Mouse (Mus musculus): ENCODE measurements around the gene Mettl7a3. TPM values are rescaled to one million over a fixed set of nuclear protein-coding genes. Genes with fewer than 3 reads are reported as not detected.
"Not testable (repeated sequence)": the region's sequence is repeated elsewhere in the genome, so short reads cannot be mapped to it uniquely, and the experiment has no call there.

Mettl7a3 gene
- under 1 TPM; 0.17 to 0.41 TPM for total RNA-seq (2021)
- long read RNA-seq, experiment 1, result 0 reads
- long read RNA-seq, experiment 2, result 0 reads

GRCm38 (mm10) chr15:100334629-100335028, at the start of gene Mettl7a3:
Gene Mettl7a3 (plus strand): TSS chr15:100334929.
- no peak for DNase-seq (ENCODE audit: low spot score)

GRCm38 (mm10) chr15:100288980-100289379, 45.7 kb upstream of the Mettl7a3 start:
- DNase-seq (ENCODE audit: low spot score), result no peak

GRCm38 (mm10) chr15:100290858-100291257, 43.9 kb upstream of the Mettl7a3 start:
- no peak for DNase-seq (ENCODE audit: low spot score)

GRCm38 (mm10) chr15:100292326-100292725, 42.4 kb upstream of the Mettl7a3 start:
- DNase-seq (ENCODE audit: low spot score), result no peak

- DNase-seq (ENCODE audit: low spot score), result no peak
These were observed 36.9 kb upstream of the Mettl7a3 start for GRCm38 (mm10) chr15:100297856-100298255.

- no peak for DNase-seq (ENCODE audit: low spot score)
These were observed 34.2 kb upstream of the Mettl7a3 start for GRCm38 (mm10) chr15:100300499-100300898.

- no peak for DNase-seq (ENCODE audit: low spot score)
These were observed 33.2 kb upstream of the Mettl7a3 start for GRCm38 (mm10) chr15:100301556-100301955.

- DNase-seq (ENCODE audit: low spot score), result no peak
These were observed 31.2 kb upstream of the Mettl7a3 start for GRCm38 (mm10) chr15:100303428-100304018.

GRCm38 (mm10) chr15:100304019-100304991, 30.4 kb upstream of the Mettl7a3 start, which contains the start of gene Mettl7a1:
Gene Mettl7a1 (plus strand): TSS chr15:100304140.
- DNase-seq (ENCODE audit: low spot score), result peak; percentile 87

GRCm38 (mm10) chr15:100306201-100306600, 28.5 kb upstream of the Mettl7a3 start:
- DNase-seq (ENCODE audit: low spot score), result no peak

- DNase-seq (ENCODE audit: low spot score), result peak; percentile 48
These were observed 27.2 kb upstream of the Mettl7a3 start for GRCm38 (mm10) chr15:100307438-100308096.

- DNase-seq (ENCODE audit: low spot score), result no peak
These were observed 22.4 kb upstream of the Mettl7a3 start for GRCm38 (mm10) chr15:100312346-100312745.

GRCm38 (mm10) chr15:100314448-100315145, 20.1 kb upstream of the Mettl7a3 start:
- no peak for DNase-seq (ENCODE audit: low spot score)

GRCm38 (mm10) chr15:100318014-100318671, 16.6 kb upstream of the Mettl7a3 start:
- DNase-seq (ENCODE audit: low spot score), result peak; percentile 26

GRCm38 (mm10) chr15:100319884-100320283, 14.8 kb upstream of the Mettl7a3 start:
- no peak for DNase-seq (ENCODE audit: low spot score)

GRCm38 (mm10) chr15:100320295-100320905, 14.3 kb upstream of the Mettl7a3 start:
- no peak for DNase-seq (ENCODE audit: low spot score)

- peak; percentile 51 for DNase-seq (ENCODE audit: low spot score)
These were observed 13.6 kb upstream of the Mettl7a3 start for GRCm38 (mm10) chr15:100321134-100321533.

- DNase-seq (ENCODE audit: low spot score), result no peak
These were observed 10.6 kb upstream of the Mettl7a3 start for GRCm38 (mm10) chr15:100324021-100324591.

GRCm38 (mm10) chr15:100325235-100325634, 9.5 kb upstream of the Mettl7a3 start:
- DNase-seq (ENCODE audit: low spot score), result no peak

GRCm38 (mm10) chr15:100328089-100328488, 6.6 kb upstream of the Mettl7a3 start:
- DNase-seq (ENCODE audit: low spot score), result not testable (repeated sequence)
